Mouse (Mus musculus) hindbrain, embryonic 13.5 days (tissue): Measurements from ENCODE around the gene Naxe. TPM values are rescaled to one million over a fixed set of nuclear protein-coding genes. Genes with fewer than 3 reads are reported as not detected.
A peak's percentile ranks its signal among the peaks of the same experiment; 100 is the strongest.

ENCODE experiments used
- ATAC-seq: fragments of 200-750 bp; cut with Nextera tagmentation; 2 replicates; pipeline ENCODE4 v1.8.0; 2017; ENCODE audit warnings: moderate TSS enrichment; ENCODE audit not compliant: low FRiP score
- H3K27ac ChIP-seq: fragments of 300-500 bp; sonication (generic); 2 replicates; pipeline ENCODE4 v1.5.1; 2015; ENCODE audit warnings: inconsistent platforms, mild to moderate bottlenecking, moderate library complexity
- H3K27me3 ChIP-seq: fragments of 300-500 bp; sonication (generic); 2 replicates; pipeline ENCODE4 v1.6.1; 2015; ENCODE audit warnings: mild to moderate bottlenecking, inconsistent platforms
- H3K36me3 ChIP-seq: fragments of 300-500 bp; sonication (generic); 2 replicates; pipeline ENCODE4 v1.6.1; 2015; ENCODE audit warnings: mild to moderate bottlenecking, inconsistent platforms
- H3K4me1 ChIP-seq: fragments of 300-500 bp; sonication (generic); replicated peaks from 2 replicates; pipeline ENCODE4 v1.6.1; 2015; ENCODE audit warnings: inconsistent platforms
- H3K4me2 ChIP-seq: fragments of 300-500 bp; sonication (generic); 2 replicates; pipeline ENCODE4 v1.6.1; 2015; ENCODE audit warnings: inconsistent platforms, mild to moderate bottlenecking, moderate library complexity
- H3K4me3 ChIP-seq: fragments of 300-500 bp; sonication (generic); 2 replicates; pipeline ENCODE4 v1.5.1; 2015; ENCODE audit warnings: mild to moderate bottlenecking, inconsistent platforms
- H3K9ac ChIP-seq: fragments of 300-500 bp; sonication (generic); 2 replicates; pipeline ENCODE4 v1.6.1; 2015; ENCODE audit warnings: mild to moderate bottlenecking, inconsistent platforms
- H3K9me3 ChIP-seq: fragments of 300-500 bp; sonication (generic); 2 replicates; pipeline ENCODE4 v1.6.1; 2016; ENCODE audit warnings: inconsistent platforms
- WGBS: fragments of 180-500 bp; shearing (Covaris S2); methylation state at CpG from one replicate; pipeline ENCODE4 v1.1.7; 2015; 5-methylcytosine and 5-hydroxymethylcytosine counted together
- polyA plus RNA-seq: library from polyadenylated mRNA; unstranded; fragments of >200 nt; fragmentation: Nextera tagmentation; extraction: Ambion mirVana; gene quantifications from 2 replicates; pipeline ENCODE4 v1.2.1, GENCODE M21; 2015

The Naxe gene
- polyA plus RNA-seq: 151 and 163 TPM in 2 replicates

- Histone ChIP-seq H3K36me3 (peaks cover 38% of the 10 kb centered on the region), H3K9ac (peak within 1 kb of the TSS; percentile 96), H3K4me3 (peak within 1 kb of the TSS; percentile 94), H3K27ac (peak within 1 kb of the TSS; percentile 81), H3K27me3 (no peaks in the 10 kb centered on the region), H3K4me2 (peak within 1 kb of the TSS; percentile 88), H3K9me3 (no peaks in the 10 kb centered on the region), H3K4me1 (peaks cover 20% of the 10 kb centered on the region)
- peak; percentile 95 for ATAC-seq
- under 1% methylated on average over 60 of the region's 60 CpGs for WGBS
These were observed at the start of gene Naxe for GRCm38 (mm10) chr3:88057902-88058696. Naxe (minus strand) TSS chr3:88058495.

GRCm38 (mm10) chr3:88106126-88106525 is 47.8 kb upstream of the Naxe start:
- Histone ChIP-seq H3K4me2 (no peak overlapping the region), H3K9me3 (no peaks in the 10 kb centered on the region), H3K27ac (no peak overlapping the region), H3K9ac (no peak overlapping the region), H3K4me3 (no peak overlapping the region), H3K27me3 (no peaks in the 10 kb centered on the region), H3K36me3 (peaks cover 19% of the 10 kb centered on the region), H3K4me1 (no peaks in the 10 kb centered on the region)
- 81% methylated on average over 4 of the region's 4 CpGs for WGBS
- ATAC-seq: no peak

GRCm38 (mm10) chr3:88102611-88103010 is 44.3 kb upstream of the Naxe start:
- Histone ChIP-seq H3K4me1 (no peaks in the 10 kb centered on the region), H3K9me3 (no peaks in the 10 kb centered on the region), H3K27ac (no peak overlapping the region), H3K9ac (peak overlapping the region; percentile 24; the same call in 1 of the 2 replicates), H3K27me3 (no peaks in the 10 kb centered on the region), H3K36me3 (peaks cover 18% of the 10 kb centered on the region), H3K4me2 (no peak overlapping the region), H3K4me3 (no peak overlapping the region)
- 88% methylated on average over 6 of the region's 6 CpGs for WGBS
- no peak for ATAC-seq

GRCm38 (mm10) chr3:88102196-88102595 is 43.9 kb upstream of the Naxe start:
- Histone ChIP-seq H3K9ac (peak overlapping the region; percentile 24; the same call in 1 of the 2 replicates), H3K4me3 (no peak overlapping the region), H3K4me1 (no peaks in the 10 kb centered on the region), H3K27ac (no peak overlapping the region), H3K4me2 (no peak overlapping the region), H3K36me3 (peaks cover 18% of the 10 kb centered on the region), H3K9me3 (no peaks in the 10 kb centered on the region), H3K27me3 (no peaks in the 10 kb centered on the region)
- no peak for ATAC-seq
- 88% methylated on average over 6 of the region's 6 CpGs for WGBS

- Histone ChIP-seq H3K4me3 (no peak overlapping the region), H3K9ac (no peak overlapping the region), H3K4me1 (no peaks in the 10 kb centered on the region), H3K4me2 (no peak overlapping the region), H3K27me3 (no peaks in the 10 kb centered on the region), H3K36me3 (peaks cover 18% of the 10 kb centered on the region), H3K9me3 (no peaks in the 10 kb centered on the region), H3K27ac (no peak overlapping the region)
- no peak for ATAC-seq
- WGBS: 96% methylated on average over 7 of the region's 7 CpGs
These were observed 43.4 kb upstream of the Naxe start for GRCm38 (mm10) chr3:88101736-88102135.

GRCm38 (mm10) chr3:88100251-88100650 is 42.0 kb upstream of the Naxe start:
- Histone ChIP-seq H3K9me3 (no peaks in the 10 kb centered on the region), H3K9ac (no peak overlapping the region), H3K4me2 (no peak overlapping the region), H3K27me3 (no peaks in the 10 kb centered on the region), H3K27ac (no peak overlapping the region), H3K36me3 (peaks cover 18% of the 10 kb centered on the region), H3K4me3 (no peak overlapping the region), H3K4me1 (no peaks in the 10 kb centered on the region)
- WGBS: 72% methylated on average over 3 of the region's 3 CpGs
- ATAC-seq: no peak

- Histone ChIP-seq H3K4me3 (no peak overlapping the region), H3K4me2 (no peak overlapping the region), H3K27me3 (no peaks in the 10 kb centered on the region), H3K36me3 (peaks cover 15% of the 10 kb centered on the region; the same call in 1 of the 2 replicates), H3K27ac (no peak overlapping the region), H3K4me1 (peaks cover 6% of the 10 kb centered on the region; the same call in 1 of the 2 replicates), H3K9ac (peak overlapping the region; percentile 20; the same call in 1 of the 2 replicates), H3K9me3 (no peaks in the 10 kb centered on the region)
- ATAC-seq: no peak
- 92% methylated on average over 6 of the region's 6 CpGs for WGBS
These were observed 39.4 kb upstream of the Naxe start for GRCm38 (mm10) chr3:88097666-88098065.

GRCm38 (mm10) chr3:88094126-88094525 is 35.8 kb upstream of the Naxe start:
- Histone ChIP-seq H3K9ac (no peak overlapping the region), H3K27ac (no peak overlapping the region), H3K4me1 (peaks cover 6% of the 10 kb centered on the region; the same call in 1 of the 2 replicates), H3K4me3 (no peak overlapping the region), H3K27me3 (no peaks in the 10 kb centered on the region), H3K9me3 (no peaks in the 10 kb centered on the region), H3K36me3 (peaks cover 10% of the 10 kb centered on the region), H3K4me2 (no peak overlapping the region)
- 83% methylated on average over 5 of the region's 5 CpGs for WGBS
- no peak for ATAC-seq

GRCm38 (mm10) chr3:88090616-88091015 is 32.3 kb upstream of the Naxe start:
- peaks cover 6% of the 10 kb centered on the region; the same call in 1 of the 2 replicates for H3K4me1 ChIP-seq
- no peak overlapping the region for H3K4me2 ChIP-seq
- H3K9me3 ChIP-seq: no peaks in the 10 kb centered on the region
- peaks cover 10% of the 10 kb centered on the region for H3K36me3 ChIP-seq
- no peak for ATAC-seq
- H3K27ac ChIP-seq: no peak overlapping the region
- H3K9ac ChIP-seq: no peak overlapping the region
- H3K4me3 ChIP-seq: no peak overlapping the region
- H3K27me3 ChIP-seq: no peaks in the 10 kb centered on the region
- 95% methylated on average over 6 of the region's 6 CpGs for WGBS

- no peak for ATAC-seq
- Histone ChIP-seq H3K27me3 (no peaks in the 10 kb centered on the region), H3K27ac (no peak overlapping the region), H3K36me3 (peaks cover 10% of the 10 kb centered on the region), H3K9ac (no peak overlapping the region), H3K9me3 (no peaks in the 10 kb centered on the region), H3K4me2 (no peak overlapping the region), H3K4me3 (no peak overlapping the region), H3K4me1 (peaks cover 6% of the 10 kb centered on the region; the same call in 1 of the 2 replicates)
- WGBS: 93% methylated on average over 7 of the region's 7 CpGs
These were observed 31.8 kb upstream of the Naxe start for GRCm38 (mm10) chr3:88090106-88090505.

- no peak for ATAC-seq
- Histone ChIP-seq H3K9me3 (no peaks in the 10 kb centered on the region), H3K4me3 (no peak overlapping the region), H3K4me2 (no peak overlapping the region), H3K27ac (no peak overlapping the region), H3K9ac (no peak overlapping the region), H3K4me1 (peaks cover 6% of the 10 kb centered on the region), H3K36me3 (peaks cover 9% of the 10 kb centered on the region), H3K27me3 (no peaks in the 10 kb centered on the region)
- WGBS: 82% methylated on average over 1 of the region's 1 CpGs
These were observed 29.4 kb upstream of the Naxe start for GRCm38 (mm10) chr3:88087688-88088087.

GRCm38 (mm10) chr3:88085459-88085858 is 27.2 kb upstream of the Naxe start:
- WGBS: 94% methylated on average over 8 of the region's 9 CpGs
- H3K4me3 ChIP-seq: no peak overlapping the region
- no peak for ATAC-seq
- H3K27me3 ChIP-seq: no peaks in the 10 kb centered on the region
- no peak overlapping the region for H3K27ac ChIP-seq
- H3K9me3 ChIP-seq: no peaks in the 10 kb centered on the region
- 0 out of 2 replicates have a peak overlapping the region, but pooled peaks have one; percentile 24 for H3K9ac ChIP-seq
- H3K4me1 ChIP-seq: peaks cover 18% of the 10 kb centered on the region
- no peaks in the 10 kb centered on the region; the same call in 1 of the 2 replicates for H3K36me3 ChIP-seq
- no peak overlapping the region for H3K4me2 ChIP-seq

- 98% methylated on average over 2 of the region's 2 CpGs for WGBS
- H3K9ac ChIP-seq: no peak overlapping the region
These were observed 25.7 kb upstream of the Naxe start for GRCm38 (mm10) chr3:88084001-88084400.

More at GRCm38 (mm10) chr3:88084001-88084400, 25.7 kb upstream of the Naxe start:
- Histone ChIP-seq H3K36me3 (no peaks in the 10 kb centered on the region), H3K27ac (no peak overlapping the region), H3K9me3 (no peaks in the 10 kb centered on the region), H3K4me1 (peaks cover 18% of the 10 kb centered on the region), H3K4me3 (no peak overlapping the region), H3K27me3 (no peaks in the 10 kb centered on the region), H3K4me2 (no peak overlapping the region)
- ATAC-seq: no peak
